Mouse (Mus musculus): ENCODE data around the gene Gstz1. TPM values are rescaled to one million over a fixed set of nuclear protein-coding genes. Genes with fewer than 3 reads are reported as not detected.

Gstz1 gene
- total RNA-seq (2015; ENCODE audit: low replicate concordance) (13.3 and 15.5 TPM in 2 replicates), total RNA-seq (2017; ENCODE audit: low replicate concordance) (5.1 and 9.2 TPM in 2 replicates)

- ATAC-seq (replicated peaks; ENCODE audit: low FRiP score, poor library complexity, severe bottlenecking): peak; percentile 89
Observed at GRCm38 (mm10) chr12:87146966-87147365, at the start of gene Gstz1. TSS of gene Gstz1 (plus strand) at chr12:87147165.

- no peak for ATAC-seq (replicated peaks; ENCODE audit: low FRiP score, poor library complexity, severe bottlenecking)
Observed at GRCm38 (mm10) chr12:87100331-87100730, 46.6 kb upstream of the Gstz1 start.

- ATAC-seq (replicated peaks; ENCODE audit: low FRiP score, poor library complexity, severe bottlenecking): no peak
Observed at GRCm38 (mm10) chr12:87102165-87102631, 44.8 kb upstream of the Gstz1 start, which contains the start of gene Ngb. TSS of gene Ngb (minus strand) at chr12:87102539.

GRCm38 (mm10) chr12:87103471-87103870, 43.5 kb upstream of the Gstz1 start:
- ATAC-seq (replicated peaks; ENCODE audit: low FRiP score, poor library complexity, severe bottlenecking): no peak

DNA sequence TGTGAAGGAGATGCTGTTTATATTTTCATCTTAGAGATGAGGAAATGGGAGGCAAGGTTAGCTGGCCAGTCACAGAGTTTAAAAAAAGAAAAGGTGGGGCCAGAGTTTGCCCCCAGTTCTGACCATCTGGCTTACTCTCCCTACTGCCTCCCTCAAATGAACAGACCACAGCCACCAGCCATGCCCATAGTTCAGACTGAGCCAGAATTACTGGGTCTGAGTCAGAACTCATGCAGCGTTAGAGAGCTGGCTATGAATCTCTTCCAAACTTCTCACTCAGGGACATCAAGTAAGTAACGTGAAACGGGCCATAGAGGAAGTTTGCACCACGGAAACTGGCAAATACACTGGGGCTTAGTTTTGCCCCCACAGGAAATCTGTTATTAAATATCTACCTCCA, 42.2 kb upstream of the Gstz1 start:
- ATAC-seq (replicated peaks; ENCODE audit: low FRiP score, poor library complexity, severe bottlenecking): no peak

DNA sequence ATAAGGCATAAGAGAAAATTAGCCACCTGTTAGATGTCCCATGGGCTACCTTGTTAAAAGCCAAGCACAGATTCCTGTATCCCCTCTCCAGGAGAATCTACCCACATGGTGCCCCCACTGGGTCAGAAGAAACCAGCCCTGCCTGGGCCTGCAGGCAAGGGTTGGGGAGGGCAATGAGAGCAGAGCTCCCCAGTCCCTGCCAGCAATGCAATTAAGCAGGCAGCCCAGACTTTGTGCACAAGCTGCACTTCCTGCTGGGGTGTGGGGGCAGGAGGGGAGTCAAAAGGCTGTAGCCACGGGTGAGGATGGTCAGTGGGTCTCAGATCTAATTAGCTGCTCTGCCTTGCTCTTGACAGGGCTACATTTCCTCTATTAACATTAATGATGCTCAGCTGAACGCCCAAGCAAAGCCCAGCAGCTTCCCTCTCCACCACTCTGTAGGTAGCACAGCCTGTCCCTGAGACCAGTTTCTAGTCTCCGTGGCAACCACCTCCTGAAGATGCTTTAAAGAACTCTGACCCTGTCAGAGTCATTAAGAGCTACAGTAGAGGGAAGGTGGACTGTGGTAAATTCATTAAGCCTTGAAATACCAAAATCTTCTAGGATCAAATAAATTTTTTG, 39.5 kb upstream of the Gstz1 start:
- ATAC-seq (replicated peaks; ENCODE audit: low FRiP score, poor library complexity, severe bottlenecking): no peak

GRCm38 (mm10) chr12:87121918-87122589, 24.9 kb upstream of the Gstz1 start:
- peak; percentile 92 for ATAC-seq (replicated peaks; ENCODE audit: low FRiP score, poor library complexity, severe bottlenecking)

DNA sequence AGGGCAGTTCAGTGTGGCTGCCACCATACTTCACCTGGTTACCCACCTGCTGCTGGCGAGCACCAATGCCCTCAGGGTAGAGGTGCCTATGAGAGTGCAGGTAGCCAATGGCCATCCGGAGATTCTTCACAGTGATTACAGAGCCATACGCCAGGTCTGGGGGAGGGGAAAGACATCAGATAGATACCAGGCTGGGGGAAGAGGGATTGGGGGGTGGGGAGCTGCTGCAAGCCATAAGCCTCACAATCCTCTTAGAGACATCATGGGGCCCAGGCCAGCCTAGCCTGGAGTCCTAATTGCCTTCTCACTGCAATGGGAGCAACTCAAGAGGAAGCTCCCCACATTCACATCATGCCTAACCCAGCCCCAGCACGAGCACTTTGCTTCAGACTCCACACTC, 19.7 kb upstream of the Gstz1 start:
- no peak for ATAC-seq (replicated peaks; ENCODE audit: low FRiP score, poor library complexity, severe bottlenecking)

DNA sequence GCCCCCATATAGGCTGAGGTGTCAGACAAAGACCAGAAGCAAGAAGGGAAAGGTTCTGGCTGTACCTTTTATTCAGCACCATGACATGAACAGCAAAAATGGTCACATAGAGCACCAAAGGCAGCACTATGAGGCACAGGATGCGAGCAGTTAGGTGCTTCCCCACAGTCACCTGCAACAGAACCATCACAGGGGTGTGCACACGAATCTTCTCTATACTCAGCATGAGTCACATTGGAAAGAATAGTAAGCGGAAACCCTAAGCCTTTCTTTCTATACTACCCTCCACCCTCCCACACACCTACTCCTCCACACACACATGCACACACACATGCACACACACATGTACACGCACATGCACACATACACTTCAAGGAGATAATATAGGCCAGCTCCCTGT, 16.7 kb upstream of the Gstz1 start:
- no peak for ATAC-seq (replicated peaks; ENCODE audit: low FRiP score, poor library complexity, severe bottlenecking)

- no peak for ATAC-seq (replicated peaks; ENCODE audit: low FRiP score, poor library complexity, severe bottlenecking)
Observed at GRCm38 (mm10) chr12:87131181-87131580, 15.8 kb upstream of the Gstz1 start.

DNA sequence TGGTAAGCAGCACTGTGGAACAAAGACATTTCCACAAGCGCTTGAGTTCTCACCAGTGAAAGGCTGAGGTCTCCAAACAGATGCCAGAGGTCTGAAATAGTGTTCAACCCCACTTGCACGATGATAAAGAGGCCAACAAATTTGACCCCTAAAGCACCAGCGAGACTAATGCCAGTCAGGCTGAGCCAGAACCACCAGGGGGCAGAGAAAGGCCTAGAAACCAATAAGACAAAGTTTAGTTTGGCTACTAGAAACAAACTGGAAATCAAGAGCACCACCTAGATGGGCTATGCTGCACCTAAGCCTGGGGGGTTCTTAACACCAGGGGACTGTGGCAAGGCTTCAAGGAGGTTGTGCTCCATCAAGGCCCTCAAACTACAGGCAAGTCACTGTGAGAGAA, 15.3 kb upstream of the Gstz1 start:
- ATAC-seq (replicated peaks; ENCODE audit: low FRiP score, poor library complexity, severe bottlenecking): no peak

GRCm38 (mm10) chr12:87132210-87132609, 14.8 kb upstream of the Gstz1 start:
- no peak for ATAC-seq (replicated peaks; ENCODE audit: low FRiP score, poor library complexity, severe bottlenecking)

DNA sequence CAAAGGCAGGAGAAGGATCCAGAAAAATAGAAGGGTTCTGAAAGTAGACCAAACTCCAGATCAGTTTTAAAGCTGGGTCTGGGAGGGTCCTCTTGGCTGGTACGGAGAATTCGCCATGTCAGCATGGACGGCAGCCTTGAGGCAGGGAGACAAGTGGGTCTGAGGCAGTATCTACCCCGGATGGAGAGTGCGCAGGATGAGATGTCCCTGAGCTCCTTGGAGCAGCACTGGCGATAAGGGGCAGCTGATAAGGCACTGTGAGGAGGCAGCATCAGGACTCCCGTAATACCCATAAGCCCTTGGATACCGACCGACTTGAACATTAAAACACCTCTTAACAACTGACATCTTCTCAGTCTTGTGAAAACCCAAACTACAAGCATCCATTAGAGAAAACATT, 14.2 kb upstream of the Gstz1 start:
- no peak for ATAC-seq (replicated peaks; ENCODE audit: low FRiP score, poor library complexity, severe bottlenecking)

DNA sequence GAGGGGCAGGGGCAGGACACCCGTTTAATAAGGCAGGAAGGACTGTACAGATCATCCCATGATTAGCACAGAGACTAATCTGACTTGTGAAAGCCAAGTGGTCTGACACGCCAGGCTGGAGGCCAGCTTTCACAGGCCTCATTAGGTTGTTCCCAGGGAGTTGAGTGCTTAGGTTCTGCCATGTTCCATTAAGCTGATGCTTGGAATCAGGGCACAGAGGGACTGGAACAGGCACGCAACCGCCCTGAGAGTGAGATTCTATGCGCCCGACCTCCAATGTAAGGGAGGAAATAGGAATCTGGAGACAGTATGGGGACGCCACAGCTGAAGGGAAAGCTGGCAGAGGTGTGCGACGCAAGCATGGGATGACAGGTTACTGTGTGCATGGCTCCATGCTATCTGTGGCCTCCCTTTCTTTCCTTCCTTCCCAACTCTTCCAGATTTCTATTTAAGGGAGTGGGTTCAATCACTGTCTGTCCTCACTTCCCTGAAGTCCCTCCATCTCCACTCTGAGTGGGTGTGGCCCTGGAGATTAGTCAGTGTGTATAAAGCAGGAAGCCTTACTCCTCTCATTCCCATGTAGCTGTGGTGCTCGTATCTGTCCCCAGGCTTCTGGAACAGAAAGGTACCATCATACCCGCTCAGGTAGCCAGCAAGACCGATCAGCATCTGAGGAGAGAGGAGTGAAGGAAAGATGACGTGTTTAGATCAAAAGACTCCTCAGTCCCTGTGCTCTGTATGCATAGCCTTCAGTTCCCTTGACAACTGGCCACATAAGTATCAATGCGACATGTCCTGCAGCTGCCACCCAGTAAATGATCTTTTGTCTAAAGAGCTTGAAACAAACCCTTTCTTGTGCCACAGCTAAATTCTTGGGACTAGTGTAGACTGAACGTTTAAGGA, 9.3 kb upstream of the Gstz1 start:
- ATAC-seq (replicated peaks; ENCODE audit: low FRiP score, poor library complexity, severe bottlenecking): no peak

DNA sequence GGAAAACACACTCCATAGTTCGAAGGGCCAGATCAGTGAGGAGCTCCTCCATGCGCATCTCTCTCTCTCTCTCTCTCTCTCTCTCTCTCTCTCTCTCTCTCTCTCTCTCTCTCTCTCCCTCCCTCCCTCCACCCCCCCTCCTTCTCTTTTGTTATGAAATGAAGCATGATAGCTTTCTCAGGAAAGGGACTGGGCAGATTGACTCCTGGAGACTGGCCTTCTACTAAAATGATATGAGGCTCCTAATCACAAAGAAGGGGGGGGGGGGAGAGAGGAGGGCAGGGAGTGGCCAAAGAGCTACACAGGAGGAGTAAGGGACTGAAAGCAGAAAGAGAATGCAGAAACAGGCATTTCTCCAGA, 8.6 kb upstream of the Gstz1 start:
- no peak for ATAC-seq (replicated peaks; ENCODE audit: low FRiP score, poor library complexity, severe bottlenecking)

DNA sequence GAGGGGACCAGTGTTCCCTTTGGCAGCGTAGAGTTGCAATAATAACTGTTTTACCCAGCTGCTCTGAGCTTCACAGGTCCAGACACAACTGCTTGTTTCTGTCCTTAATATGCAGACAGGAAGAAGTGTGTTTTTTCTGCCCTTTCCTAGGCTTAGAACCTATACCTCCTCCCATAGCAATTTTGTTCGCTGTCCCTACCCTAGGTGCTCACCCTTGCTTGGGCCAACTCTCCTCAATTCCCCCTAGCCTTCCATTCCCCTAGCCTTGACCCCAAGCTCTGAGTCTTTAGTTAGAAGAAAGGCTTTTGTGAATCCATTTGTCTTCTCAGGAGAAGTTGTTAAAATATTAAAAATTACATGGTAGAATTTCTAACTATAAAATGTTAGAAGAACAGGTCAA, 8.2 kb upstream of the Gstz1 start:
- no peak for ATAC-seq (replicated peaks; ENCODE audit: low FRiP score, poor library complexity, severe bottlenecking)

DNA sequence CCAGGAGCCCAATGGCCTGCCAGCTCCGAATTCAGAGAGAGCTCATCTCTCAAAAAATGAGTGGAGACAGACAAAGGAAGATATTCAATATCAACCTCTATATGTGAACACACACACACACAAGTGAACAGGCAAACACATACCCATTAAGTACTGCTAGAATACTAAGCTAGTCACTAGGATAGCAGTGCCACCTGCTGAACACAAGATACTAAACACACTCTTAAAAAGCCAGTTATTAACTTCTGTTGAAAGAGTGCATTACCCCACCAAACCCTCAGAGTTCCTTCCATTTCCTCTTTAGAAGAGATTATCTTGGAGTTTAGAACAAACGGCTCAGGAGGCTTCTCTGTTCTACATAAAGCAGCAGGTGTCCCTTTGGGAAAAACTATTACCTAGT, 4.8 kb upstream of the Gstz1 start:
- ATAC-seq (replicated peaks; ENCODE audit: low FRiP score, poor library complexity, severe bottlenecking): no peak

DNA sequence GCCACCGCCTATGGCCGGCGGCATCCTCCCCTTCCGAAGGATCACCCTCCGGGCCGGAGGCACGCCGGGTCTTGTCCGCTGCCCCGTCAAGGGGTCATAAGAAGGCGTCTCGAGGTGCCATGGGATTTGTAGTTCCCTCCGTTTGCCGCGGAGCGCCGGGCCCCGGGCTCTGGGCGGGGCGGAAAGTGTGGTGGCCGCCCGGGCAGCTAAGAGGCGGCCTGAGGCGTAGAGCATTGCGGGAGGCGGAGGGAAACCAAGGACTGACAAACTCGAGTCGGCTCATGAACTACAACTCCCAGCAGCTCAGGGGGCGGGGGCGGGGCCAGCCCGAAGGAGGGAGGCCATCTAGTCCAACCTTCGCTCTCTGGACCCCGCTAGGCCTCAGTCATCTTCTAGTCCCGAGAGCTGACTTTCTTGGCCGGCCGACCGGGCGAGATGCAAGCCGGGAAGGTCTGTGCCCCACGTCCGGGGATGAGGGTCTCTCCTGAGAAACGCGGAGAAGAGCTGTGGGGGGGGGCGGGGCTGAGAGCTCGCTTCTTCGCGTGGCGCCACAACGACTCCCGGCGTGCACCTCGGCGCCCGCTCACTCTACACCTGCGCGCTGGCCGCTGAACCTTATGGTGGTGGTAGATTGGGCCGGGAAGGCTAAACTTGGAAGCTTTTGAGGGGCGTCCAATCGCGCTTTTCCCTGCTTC, 577 bp downstream of the Gstz1 start, which contains the start of gene Pomt2:
Pomt2 (minus strand) TSS at position 574 of the 695 bp plus-strand sequence.
- ATAC-seq (replicated peaks; ENCODE audit: low FRiP score, poor library complexity, severe bottlenecking): peak; percentile 94

DNA sequence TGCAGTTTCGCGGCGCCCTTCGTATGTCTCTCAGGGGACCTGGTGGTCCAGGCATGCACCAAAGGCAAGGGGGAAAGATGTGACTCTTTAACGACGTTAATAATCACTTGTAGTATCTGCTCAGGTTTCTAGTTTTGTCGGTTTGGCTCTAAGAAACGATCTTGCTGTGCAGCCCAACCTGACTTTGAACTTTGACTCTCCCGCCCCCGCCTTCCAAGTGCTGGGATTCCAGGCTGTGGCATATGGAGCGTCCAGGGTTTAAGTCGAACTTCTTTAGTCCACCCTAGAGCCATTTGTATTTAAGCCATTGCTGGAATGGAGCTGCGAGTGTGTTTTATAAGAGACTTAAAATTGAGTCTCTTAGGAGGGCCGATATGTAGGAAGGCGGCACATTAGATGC, 1.2 kb downstream of the Gstz1 start:
- no peak for ATAC-seq (replicated peaks; ENCODE audit: low FRiP score, poor library complexity, severe bottlenecking)

DNA sequence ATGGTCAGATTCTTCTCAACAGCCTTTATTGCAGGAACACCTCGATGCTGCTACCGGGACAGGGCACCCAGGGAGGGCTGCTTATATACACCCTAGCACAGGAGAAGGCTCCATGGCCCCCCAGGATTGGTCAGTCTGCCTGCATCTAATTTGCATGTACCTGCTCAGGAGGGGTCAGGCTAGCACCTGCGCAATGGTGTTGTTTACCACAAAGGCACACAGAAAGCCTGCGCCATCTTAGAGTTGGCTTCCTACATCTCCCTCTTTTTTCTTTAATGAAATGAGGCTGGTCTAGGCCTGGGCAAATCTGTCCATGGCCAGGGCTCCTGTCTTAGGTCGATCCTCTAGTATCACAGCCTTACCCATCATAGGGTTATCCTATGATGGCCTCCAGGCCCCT, 2.5 kb downstream of the Gstz1 start:
- ATAC-seq (replicated peaks; ENCODE audit: low FRiP score, poor library complexity, severe bottlenecking): no peak
